ENCODE assay signal across 13 mouse cellular contexts in the genomic region with DNA sequence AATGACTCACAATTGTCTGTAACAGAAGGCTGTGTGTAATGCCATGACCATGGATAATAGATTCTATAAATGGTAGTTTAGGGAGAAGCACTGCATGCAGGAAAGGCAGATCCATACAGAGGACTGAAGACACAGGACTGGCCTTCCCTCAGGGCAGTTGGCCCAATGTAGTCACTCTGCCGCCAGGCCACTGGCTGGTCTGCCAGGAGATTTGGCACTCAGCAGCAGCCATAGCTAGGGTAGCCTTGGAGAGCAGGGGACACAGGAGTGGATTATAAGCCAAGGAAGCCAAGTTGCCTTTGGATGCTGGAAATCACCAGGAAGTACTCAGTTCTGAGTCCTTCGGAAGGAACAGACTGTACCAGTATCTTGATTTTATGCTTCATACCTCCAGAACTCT. TPM values are rescaled to one million over a fixed set of nuclear protein-coding genes. Genes with fewer than 3 reads are reported as not detected.
"Had no signal": no experiment of that assay in that cellular context is flagged by ENCODE, and none has a peak within 500 bp of the region (broad histone marks: within the 10 kb centered on the region; RNA-seq: fewer than 3 reads in every experiment).

No protein-coding gene starts in this region.

- H3K4me3 ChIP-seq: left cerebral cortex, adult 2 months; limb, embryonic 10.5 days; liver, embryonic 15.5 days; midbrain, embryonic 13.5 days; myocyte; neural tube, embryonic 15.5 days had no signal

- H3K27ac ChIP-seq: left cerebral cortex, adult 2 months; limb, embryonic 10.5 days; liver, embryonic 15.5 days; midbrain, embryonic 13.5 days; neural tube, embryonic 15.5 days had no signal

- DNase-seq: kidney, postnatal 25 days; lung, adult 2 months; lung, postnatal 36 days; right cerebral cortex, adult 18-20 months; right cerebral cortex, postnatal 25 days; thymus, postnatal 36 days had no signal

RNA-seq across cellular contexts. Expression of gene Ak7, which starts 11.8 kb away (rescaled TPM):
- total RNA-seq: megakaryocyte progenitor cell, adult 5-6 weeks had no signal
